ENCODE assay signal across 8 mouse cellular contexts in genomic region chr5:135186621-135187348, GRCm38 (mm10). TPM values are rescaled to one million over a fixed set of nuclear protein-coding genes. Genes with fewer than 3 reads are reported as not detected.
A peak's percentile ranks its signal among the peaks of the same experiment; 100 is the strongest.
DNase-seq lines count a peak whose midpoint lies in the region; ATAC-seq and TF ChIP-seq lines count a peak whose summit lies in the region.

Baz1b (plus strand) TSS chr5:135187264.

- peaks cover 0 to 5% of the 10 kb centered on the region in 2 experiments; a peak in 3 of 4 replicates for H3K4me1 ChIP-seq in ES-E14 (ENCODE audit: control insufficient read depth in 2 of 2, insufficient read depth in 2 of 2, low read length in 2 of 2, poor library complexity in 1 of 2)
- peaks cover 36% of the 10 kb centered on the region for H3K4me1 ChIP-seq in forebrain, embryonic 15.5 days
- peaks cover 13% of the 10 kb centered on the region for H3K4me1 ChIP-seq in lung, adult 2 months (ENCODE audit: control insufficient read depth, insufficient read depth, low read length)

- intact Hi-C loops in heart, postnatal 25 days (cut with DNase I): loop anchor here (1.0 to 5.0 kb wide), 3 partner anchors 17 to 506 kb away; no protein-coding TSS in a partner anchor

- peak within 1 kb of the TSS; percentile 86 for H3K27ac ChIP-seq in ES-E14 (ENCODE audit: insufficient read depth, low read depth, low read length, poor library complexity, severe bottlenecking)
- peak within 1 kb of the TSS; percentile 96 for H3K27ac ChIP-seq in forebrain, embryonic 15.5 days (replicated peaks)

- ATAC-seq in forebrain, embryonic 15.5 days (replicated peaks): peak; percentile 98
- peak; percentile 87 for ATAC-seq in neutrophil, adult 5-6 weeks (ENCODE audit: extremely low read depth, insufficient number of reproducible peaks, low FRiP score, poor library complexity, severe bottlenecking)

- no peaks in the 10 kb centered on the region for H3K9me3 ChIP-seq in ES-E14 (ENCODE audit: control insufficient read depth, insufficient read depth, low read depth, low read length)
- no peaks in the 10 kb centered on the region for H3K9me3 ChIP-seq in forebrain, embryonic 15.5 days

- no peak for TF ChIP-seq CTCF in lung, adult 2 months (IDR thresholded peaks at IDR 0.05; ENCODE audit: insufficient read depth, low read length)

- peak within 1 kb of the TSS; percentile 90 to 98 for H3K4me3 ChIP-seq in ES-E14 (ENCODE audit: insufficient read depth in 1 of 2, low read depth in 1 of 2, low read length in 2 of 2, poor library complexity in 1 of 2, severe bottlenecking in 1 of 2)
- H3K4me3 ChIP-seq in forebrain, embryonic 15.5 days: peak within 1 kb of the TSS; percentile 75
- peak within 1 kb of the TSS; percentile 87 for H3K4me3 ChIP-seq in lung, adult 2 months (replicated peaks; ENCODE audit: extremely low read depth, low read depth, low read length)

- in situ Hi-C loops in ES-E14 (cut with MboI; ENCODE audit: low sequenced_read_pairs in 2 of 2, unreplicated experiment in 2 of 2): no loop called here

- peak; percentile 94 for DNase-seq in ES-E14 (ENCODE audit: low read depth, low spot score)
- DNase-seq in cerebellum, adult 11-12 months: peak; percentile 100
- peak; percentile 99 for DNase-seq in heart, postnatal 25 days (ENCODE audit: low spot score)
- peak; percentile 98 for DNase-seq in layer of hippocampus, adult 18-20 months (ENCODE audit: low spot score in 2 of 2)
- DNase-seq in lung, adult 2 months: peak; percentile 95
- DNase-seq in thymus, adult 18-20 months: peak; percentile 98 to 99

- WGBS in forebrain, embryonic 15.5 days: 0% methylated on average over 57 of the region's 57 CpGs
- WGBS in lung, adult 2 months: under 1% methylated on average over 57 of the region's 57 CpGs

- peak within 1 kb of the TSS; percentile 91 for H3K9ac ChIP-seq in ES-E14 (ENCODE audit: insufficient read depth, low read depth, low read length, poor library complexity, severe bottlenecking)
- H3K9ac ChIP-seq in forebrain, embryonic 15.5 days (replicated peaks): peak within 1 kb of the TSS; percentile 91

- no peaks in the 10 kb centered on the region for H3K27me3 ChIP-seq in forebrain, embryonic 15.5 days

- peak within 1 kb of the TSS; percentile 84 for H3K4me2 ChIP-seq in forebrain, embryonic 15.5 days (replicated peaks)

- H3K36me3 ChIP-seq in ES-E14 (ENCODE audit: control insufficient read depth, insufficient read depth, low read length, poor library complexity, severe bottlenecking): peaks cover 9% of the 10 kb centered on the region; the same call in 1 of the 2 replicates
- peaks cover 12% of the 10 kb centered on the region for H3K36me3 ChIP-seq in forebrain, embryonic 15.5 days

- TF ChIP-seq POLR2A in lung, adult 2 months (IDR thresholded peaks at IDR 0.05; ENCODE audit: borderline replicate concordance, extremely low read depth, low read depth, low read length): peak; percentile 71; the same call in 1 of the 2 replicates

TF ChIP-seq in ES-E14, 5 proteins besides CTCF, POLR2A, EP300 and RAD21:
- TF ChIP-seq CHD2 (IDR thresholded peaks at IDR 0.05; ENCODE audit: low read depth, low read length): peak; percentile 88
- no peak for TF ChIP-seq HCFC1 (IDR thresholded peaks at IDR 0.05; ENCODE audit: borderline replicate concordance, insufficient read depth, low read length)
TF ChIP-seq in ES-E14: peak in this region for 1.

RNA-seq across cellular contexts. Expression of gene Baz1b, which starts in this region (rescaled TPM):
- 63.1 and 70.1 TPM in 2 replicates for total RNA-seq in ES-E14 (2012; rRNA removed)
- 42.9 and 43.2 TPM in 2 replicates for polyA plus RNA-seq in forebrain, embryonic 15.5 days (2015; fragmentation: Nextera tagmentation; extraction: Ambion mirVana)
- 10 to 100 TPM; 38.2 to 45.3 TPM for total RNA-seq in heart, postnatal 25 days (2021)
- total RNA-seq in layer of hippocampus, adult 18-20 months (2021): 10 to 100 TPM; 81.1 to 81.3 TPM
- 22.2 and 23.4 TPM in 2 replicates for polyA plus RNA-seq in lung, adult 2 months (2012; rRNA removed)
- total RNA-seq in neutrophil, adult 5-6 weeks (2017): 125 and 129 TPM in 2 replicates

Comparison
In these comparisons a context has a peak if more than half of its experiments do, and no peak if none do; other contexts are left out.
1. Peak in every context shown above with its lines: DNase-seq, ATAC-seq, H3K4me3 ChIP-seq and H3K27ac ChIP-seq.